Mouse (Mus musculus) heart, embryonic 15.5 days (tissue): ENCODE data around the gene Col9a1. TPM values are rescaled to one million over a fixed set of nuclear protein-coding genes. Genes with fewer than 3 reads are reported as not detected.

Experiments
- ATAC-seq: fragments of 200-750 bp; cut with Nextera tagmentation; replicated peaks from 2 replicates; pipeline ENCODE4 v1.8.0; 2017; ENCODE audit warnings: low read depth, moderate TSS enrichment; ENCODE audit not compliant: insufficient number of reproducible peaks, insufficient read depth, low FRiP score
- H3K27ac ChIP-seq: fragments of 300-500 bp; sonication (generic); 2 replicates; pipeline ENCODE4 v1.5.1; 2015; ENCODE audit warnings: mild to moderate bottlenecking, inconsistent platforms
- H3K27me3 ChIP-seq: fragments of 300-500 bp; sonication (generic); 2 replicates; pipeline ENCODE4 v1.6.1; 2015; ENCODE audit warnings: inconsistent platforms
- H3K36me3 ChIP-seq: fragments of 300-500 bp; sonication (generic); 2 replicates; pipeline ENCODE4 v1.6.1; 2015; ENCODE audit warnings: mild to moderate bottlenecking, inconsistent platforms
- H3K4me1 ChIP-seq: fragments of 300-500 bp; sonication (generic); replicated peaks from 2 replicates; pipeline ENCODE4 v1.6.1; 2015; ENCODE audit warnings: inconsistent platforms
- H3K4me2 ChIP-seq: fragments of 300-500 bp; sonication (generic); 2 replicates; pipeline ENCODE4 v1.6.1; 2015; ENCODE audit warnings: inconsistent platforms, mild to moderate bottlenecking, moderate library complexity
- H3K4me3 ChIP-seq: fragments of 300-500 bp; sonication (generic); 2 replicates; pipeline ENCODE4 v1.5.1; 2015; ENCODE audit warnings: mild to moderate bottlenecking, inconsistent platforms
- H3K9ac ChIP-seq: fragments of 300-500 bp; sonication (generic); 2 replicates; pipeline ENCODE4 v1.6.1; 2015; ENCODE audit warnings: mild to moderate bottlenecking, inconsistent platforms
- H3K9me3 ChIP-seq: fragments of 300-500 bp; sonication (generic); replicated peaks from 2 replicates; pipeline ENCODE4 v1.6.1; 2016; ENCODE audit warnings: inconsistent platforms
- WGBS: fragments of 180-500 bp; shearing (Covaris S2); methylation state at CpG from one replicate; pipeline ENCODE4 v1.1.7; 2015; ENCODE audit warnings: mixed read lengths; 5-methylcytosine and 5-hydroxymethylcytosine counted together
- polyA plus RNA-seq: library from polyadenylated mRNA; unstranded; fragments of >200 nt; fragmentation: Nextera tagmentation; extraction: Ambion mirVana; gene quantifications from 2 replicates; pipeline ENCODE4 v1.2.1, GENCODE M21; 2015

Col9a1 gene
- polyA plus RNA-seq, 1 experiment from 2014 or later: 7.6 TPM

DNA sequence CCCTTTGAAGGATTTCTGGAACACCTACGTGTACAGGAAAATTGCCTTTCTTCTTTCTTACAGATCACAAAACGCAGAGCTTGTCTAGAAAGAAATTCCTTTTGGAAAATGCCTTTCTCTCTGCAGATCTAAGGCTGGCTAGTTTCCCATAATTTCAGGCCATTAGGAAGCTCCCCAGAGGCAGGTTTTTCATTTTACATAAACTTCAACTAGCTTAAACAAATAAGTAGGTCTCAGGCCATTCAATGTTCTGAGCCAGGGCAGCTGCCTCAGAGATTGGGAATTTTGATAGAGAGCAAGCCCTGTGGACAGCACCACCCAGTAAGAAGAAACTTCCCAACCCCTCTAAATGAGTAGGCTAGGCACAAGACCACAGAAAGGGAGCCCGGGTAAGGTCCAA is 1.6 kb upstream of the Col9a1 start:
- ATAC-seq: no peak

DNA sequence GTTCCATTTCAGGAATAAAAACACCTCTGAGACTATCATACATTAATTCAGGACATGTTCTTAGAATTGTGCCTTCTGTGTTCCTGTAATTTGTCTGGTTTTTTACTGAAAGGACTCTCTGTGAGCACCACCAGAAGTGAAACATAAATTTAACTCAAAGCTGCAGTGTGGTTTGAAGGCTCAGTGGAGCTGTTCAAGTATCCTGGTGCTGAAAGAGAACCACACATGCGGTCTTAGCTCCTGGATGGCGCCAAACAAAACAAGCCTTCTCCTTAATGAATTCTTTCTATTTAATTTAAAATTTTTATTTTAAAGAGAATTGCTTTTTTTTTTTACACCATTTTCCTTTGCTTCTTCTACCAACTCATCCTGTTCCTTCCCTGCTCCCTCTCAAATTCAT is 2.4 kb downstream of the Col9a1 start:
- H3K4me2 ChIP-seq: no peak overlapping the region
- no peak overlapping the region for H3K9ac ChIP-seq
- no peak overlapping the region for H3K27ac ChIP-seq
- H3K9me3 ChIP-seq: no peaks in the 10 kb centered on the region
- no peak for ATAC-seq
- no peak overlapping the region for H3K4me3 ChIP-seq
- no peaks in the 10 kb centered on the region for H3K4me1 ChIP-seq
- H3K36me3 ChIP-seq: no peaks in the 10 kb centered on the region
- no peaks in the 10 kb centered on the region for H3K27me3 ChIP-seq
- WGBS: 62% methylated on average over 2 of the region's 2 CpGs

More for the DNA sequence above, 1.6 kb upstream of the Col9a1 start:
- no peaks in the 10 kb centered on the region for H3K4me1 ChIP-seq
- H3K36me3 ChIP-seq: no peaks in the 10 kb centered on the region
- no peak overlapping the region for H3K4me2 ChIP-seq
- no peaks in the 10 kb centered on the region for H3K27me3 ChIP-seq
- 60% methylated on average over 3 of the region's 3 CpGs for WGBS
- no peak overlapping the region for H3K4me3 ChIP-seq
- no peak overlapping the region for H3K27ac ChIP-seq
- no peak overlapping the region for H3K9ac ChIP-seq
- H3K9me3 ChIP-seq: no peaks in the 10 kb centered on the region

DNA sequence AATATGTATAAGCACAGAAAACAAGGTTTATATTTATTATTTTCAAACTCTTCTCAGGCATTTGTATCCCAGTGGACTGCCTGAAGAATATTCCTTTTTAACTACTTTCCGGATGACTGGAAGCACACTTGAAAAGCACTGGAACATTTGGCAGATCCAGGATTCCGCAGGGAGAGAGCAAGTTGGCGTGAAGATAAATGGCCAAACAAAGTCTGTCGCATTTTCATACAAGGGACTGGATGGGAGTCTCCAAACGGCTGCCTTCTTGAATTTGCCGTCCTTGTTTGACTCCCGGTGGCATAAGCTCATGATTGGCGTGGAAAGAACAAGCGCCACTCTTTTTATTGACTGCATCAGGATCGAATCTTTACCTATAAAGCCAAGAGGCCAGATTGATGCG is 7.6 kb downstream of the Col9a1 start:
- H3K27me3 ChIP-seq: no peaks in the 10 kb centered on the region
- H3K4me1 ChIP-seq: no peaks in the 10 kb centered on the region
- 80% methylated on average over 11 of the region's 11 CpGs for WGBS
- H3K4me2 ChIP-seq: no peak overlapping the region
- H3K9ac ChIP-seq: no peak overlapping the region
- no peak for ATAC-seq
- no peaks in the 10 kb centered on the region for H3K36me3 ChIP-seq
- H3K4me3 ChIP-seq: no peak overlapping the region
- H3K9me3 ChIP-seq: no peaks in the 10 kb centered on the region
- H3K27ac ChIP-seq: no peak overlapping the region

DNA sequence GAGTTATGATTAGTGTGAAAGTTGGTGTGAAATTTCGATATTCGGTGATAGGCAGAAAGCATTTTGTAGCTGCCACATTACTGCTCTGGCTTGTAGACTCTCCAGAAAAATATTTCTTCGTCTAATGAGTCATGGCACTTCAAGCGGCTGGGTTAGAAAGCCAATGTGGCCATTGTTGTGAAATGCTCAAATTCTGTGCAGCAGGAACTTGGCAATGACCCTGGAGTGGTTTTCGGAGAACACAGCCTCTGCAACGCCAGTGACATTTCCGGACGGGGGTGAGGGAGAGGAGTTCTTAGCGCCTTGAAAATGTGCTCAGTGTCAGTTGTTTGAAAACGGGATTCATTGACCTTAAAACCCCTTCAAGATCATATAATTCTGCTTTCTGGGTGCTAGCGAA is 9.6 kb downstream of the Col9a1 start:
- 71% methylated on average over 11 of the region's 11 CpGs for WGBS
- no peak overlapping the region for H3K9ac ChIP-seq
- no peak overlapping the region for H3K4me2 ChIP-seq
- no peak overlapping the region for H3K27ac ChIP-seq
- ATAC-seq: no peak
- H3K36me3 ChIP-seq: no peaks in the 10 kb centered on the region
- no peaks in the 10 kb centered on the region for H3K27me3 ChIP-seq
- H3K9me3 ChIP-seq: no peaks in the 10 kb centered on the region
- H3K4me3 ChIP-seq: no peak overlapping the region
- H3K4me1 ChIP-seq: no peaks in the 10 kb centered on the region

DNA sequence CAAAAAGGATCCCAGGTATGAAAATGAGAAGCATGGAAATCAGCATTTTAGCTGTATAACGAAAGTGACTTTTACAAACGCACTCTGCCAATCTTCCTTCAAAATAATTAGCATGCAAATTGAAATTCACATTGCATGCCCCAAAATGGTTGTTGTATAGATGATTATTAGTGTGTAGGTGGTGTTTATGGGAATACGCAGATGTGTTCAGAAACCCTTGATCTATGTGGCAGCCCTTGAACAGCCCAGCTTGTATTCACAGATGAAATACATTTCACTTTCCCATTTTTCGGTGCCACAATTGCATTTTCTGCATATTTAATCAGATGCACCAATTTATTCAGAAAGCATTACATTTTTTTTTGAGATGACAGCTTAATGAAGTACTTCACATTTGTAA is 14.3 kb downstream of the Col9a1 start:
- Histone ChIP-seq H3K9ac (no peak overlapping the region), H3K4me2 (no peak overlapping the region), H3K9me3 (no peaks in the 10 kb centered on the region), H3K36me3 (no peaks in the 10 kb centered on the region), H3K4me3 (no peak overlapping the region), H3K27me3 (no peaks in the 10 kb centered on the region), H3K4me1 (0 out of 2 replicates have a peak, but pooled peaks cover 5% of the 10 kb centered on the region), H3K27ac (no peak overlapping the region)
- WGBS: 85% methylated on average over 4 of the region's 4 CpGs
- no peak for ATAC-seq

DNA sequence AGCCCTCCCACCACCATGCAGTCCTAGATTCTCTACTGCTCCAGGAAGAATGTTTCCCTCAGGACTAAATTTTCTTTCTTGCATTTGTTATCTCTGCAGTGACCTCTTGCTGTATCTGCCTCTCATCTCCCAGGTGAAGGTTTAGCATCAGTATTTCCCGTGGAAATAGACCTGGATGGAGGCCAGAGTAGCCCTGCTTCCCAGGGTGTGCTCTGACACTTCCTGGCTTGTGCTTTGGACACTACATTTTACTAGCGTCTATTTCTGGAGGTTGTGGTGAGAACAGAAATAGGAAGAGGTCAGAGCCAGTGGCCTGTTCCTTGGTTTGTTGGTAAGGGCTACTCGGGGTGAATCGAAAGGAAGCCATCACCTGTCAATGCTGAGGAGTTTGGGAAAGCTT is 16.7 kb downstream of the Col9a1 start:
- no peak overlapping the region for H3K4me2 ChIP-seq
- ATAC-seq: no peak
- H3K9me3 ChIP-seq: no peaks in the 10 kb centered on the region
- H3K4me3 ChIP-seq: no peak overlapping the region
- no peaks in the 10 kb centered on the region for H3K36me3 ChIP-seq
- H3K27ac ChIP-seq: no peak overlapping the region
- WGBS: 33% methylated on average over 4 of the region's 4 CpGs
- H3K27me3 ChIP-seq: no peaks in the 10 kb centered on the region
- H3K4me1 ChIP-seq: 0 out of 2 replicates have a peak, but pooled peaks cover 5% of the 10 kb centered on the region
- no peak overlapping the region for H3K9ac ChIP-seq

DNA sequence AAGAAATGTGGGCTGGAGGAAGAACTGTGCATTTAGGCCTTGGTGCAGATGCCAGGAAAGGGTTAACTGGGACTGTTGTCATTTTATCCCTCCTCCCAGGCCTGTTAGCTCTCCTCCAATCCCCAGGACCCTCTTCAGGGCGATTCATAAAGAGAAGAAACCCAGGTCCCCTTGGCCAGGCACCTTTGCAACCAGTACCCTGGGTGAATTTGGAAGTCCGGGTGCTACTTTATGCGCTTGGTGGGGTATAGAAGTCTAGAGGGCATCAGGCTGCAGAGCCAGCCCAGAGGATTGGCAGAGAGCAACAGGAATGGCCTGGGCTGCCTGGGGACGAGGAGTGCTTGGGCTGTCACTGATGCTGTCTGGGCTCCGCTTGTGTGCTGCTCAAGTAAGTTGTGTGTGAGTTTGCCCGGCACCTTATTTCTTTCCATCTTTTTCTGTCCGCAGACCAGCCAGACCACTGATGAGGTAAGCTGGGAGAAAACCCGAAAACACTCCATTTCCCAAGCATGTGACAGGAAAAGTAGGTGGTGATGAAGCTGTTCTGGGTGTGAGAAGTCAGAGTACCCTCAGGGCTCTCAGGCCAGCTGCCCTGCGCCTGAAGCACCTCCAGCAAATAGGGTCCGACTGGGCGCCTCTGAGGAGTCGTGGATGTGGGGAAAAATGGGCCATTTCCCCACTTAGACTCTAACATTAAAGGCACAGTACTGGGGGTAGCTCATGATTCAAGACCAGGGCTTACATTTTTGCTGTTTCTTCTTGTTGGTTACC is 17.8 kb downstream of the Col9a1 start:
- peak overlapping the region; percentile 14 for H3K4me2 ChIP-seq

DNA sequence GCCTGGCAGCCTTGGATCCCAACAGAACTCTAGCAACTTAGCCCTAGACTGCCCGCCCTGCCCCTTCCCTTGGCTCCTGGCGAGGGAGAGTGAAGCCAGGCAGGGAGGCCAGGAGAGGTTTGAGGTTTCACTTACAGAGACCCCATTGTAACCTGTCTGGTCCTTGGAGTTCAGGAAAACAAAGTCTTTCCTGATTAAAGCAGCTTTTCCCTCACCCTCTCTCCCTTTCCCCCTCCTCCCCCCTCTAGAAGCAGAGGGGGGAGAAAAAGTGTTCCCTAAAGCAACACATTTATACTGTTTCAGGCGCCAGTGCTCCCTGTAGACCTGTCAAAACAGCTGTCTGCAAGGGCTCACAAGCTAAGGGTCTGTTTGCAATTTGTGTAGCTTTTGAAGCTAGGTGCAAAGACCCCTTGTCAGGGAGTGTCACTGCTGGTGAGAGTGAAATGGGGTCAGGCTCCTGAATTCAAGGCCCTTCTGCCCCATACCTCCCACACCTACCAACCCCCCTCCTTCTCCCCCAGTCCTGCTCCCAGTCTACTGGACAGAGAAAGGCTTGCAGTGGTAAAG is 18.6 kb downstream of the Col9a1 start:
- Histone ChIP-seq H3K4me2 (0 out of 2 replicates have a peak overlapping the region, but pooled peaks have one; percentile 14), H3K4me3 (no peak overlapping the region)

More for the DNA sequence above, 17.8 kb downstream of the Col9a1 start:
- Histone ChIP-seq H3K4me3 (no peak overlapping the region), H3K9ac (no peak overlapping the region), H3K4me1 (0 out of 2 replicates have a peak, but pooled peaks cover 5% of the 10 kb centered on the region), H3K27ac (no peak overlapping the region), H3K27me3 (no peaks in the 10 kb centered on the region), H3K36me3 (no peaks in the 10 kb centered on the region), H3K9me3 (no peaks in the 10 kb centered on the region)
- no peak for ATAC-seq
- WGBS: 37% methylated on average over 12 of the region's 12 CpGs

DNA sequence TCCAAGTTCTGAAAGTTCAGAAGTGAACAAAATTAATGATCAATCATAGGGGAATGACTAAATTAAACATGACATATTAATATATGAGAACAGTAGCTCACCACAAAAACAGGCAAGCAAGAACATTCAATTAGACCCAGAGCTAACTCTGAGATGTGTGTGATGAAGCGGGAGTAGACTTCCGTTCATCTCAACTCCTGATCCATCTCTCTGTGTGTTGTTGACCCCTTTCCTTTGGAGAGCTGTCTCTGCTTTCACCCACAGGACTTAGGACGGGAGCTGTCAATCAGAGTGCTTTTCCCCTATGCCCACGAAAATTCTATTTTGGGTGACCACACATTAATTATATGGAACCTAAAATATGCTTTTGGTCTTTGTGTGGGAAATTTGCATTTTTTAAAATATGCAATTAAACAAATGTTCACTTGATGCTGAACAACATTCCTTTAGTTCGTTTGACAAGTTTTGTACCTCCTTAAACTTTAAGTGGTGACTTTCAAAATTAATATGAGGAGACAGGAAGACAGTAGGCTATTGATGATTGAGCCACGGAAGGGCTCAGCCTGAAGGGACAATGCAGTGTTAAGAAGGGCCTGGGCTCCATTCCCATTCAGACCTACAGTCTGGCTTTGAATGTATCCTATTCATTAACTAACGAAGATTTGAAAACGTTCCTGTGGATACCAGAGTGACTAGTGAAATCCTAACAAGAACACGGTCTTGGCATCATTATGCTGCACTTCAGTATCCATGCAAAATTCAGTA is 34.4 kb downstream of the Col9a1 start:
- WGBS: 69% methylated on average over 9 of the region's 9 CpGs
- Histone ChIP-seq H3K4me3 (no peak overlapping the region), H3K9me3 (peaks cover 3% of the 10 kb centered on the region; the same call in 1 of the 2 replicates), H3K27me3 (no peaks in the 10 kb centered on the region), H3K9ac (no peak overlapping the region), H3K36me3 (no peaks in the 10 kb centered on the region), H3K4me2 (no peak overlapping the region), H3K4me1 (no peaks in the 10 kb centered on the region), H3K27ac (no peak overlapping the region)
- ATAC-seq: no peak

More for the DNA sequence above, 18.6 kb downstream of the Col9a1 start:
- no peaks in the 10 kb centered on the region for H3K36me3 ChIP-seq
- no peaks in the 10 kb centered on the region for H3K27me3 ChIP-seq
- 0 out of 2 replicates have a peak, but pooled peaks cover 5% of the 10 kb centered on the region for H3K4me1 ChIP-seq
- H3K9ac ChIP-seq: no peak overlapping the region
- 32% methylated on average over 3 of the region's 3 CpGs for WGBS
- ATAC-seq: 0 out of 2 replicates have a peak, but pooled peaks have one; percentile 22
- H3K27ac ChIP-seq: no peak overlapping the region
- no peaks in the 10 kb centered on the region for H3K9me3 ChIP-seq

DNA sequence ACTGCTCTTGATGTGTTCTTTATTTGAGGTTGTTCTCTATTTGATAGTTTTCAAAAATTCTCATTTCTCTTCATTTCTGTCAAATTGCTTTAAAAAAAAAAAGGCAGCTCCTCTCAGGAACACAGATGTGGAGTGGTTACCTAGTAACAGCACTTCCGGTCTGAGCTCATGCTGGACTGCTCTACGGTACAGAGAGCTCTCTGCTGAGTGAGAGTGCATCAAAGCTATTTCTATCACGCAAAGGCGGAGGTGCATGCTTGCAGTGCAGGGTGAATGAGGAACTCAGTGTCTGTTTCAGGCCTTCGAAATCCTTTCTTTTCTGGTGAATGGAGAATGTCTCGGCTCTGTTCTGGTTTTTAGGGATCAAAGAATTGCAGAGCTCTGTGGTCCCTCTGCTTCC is 41.6 kb downstream of the Col9a1 start:
- ATAC-seq: no peak
- H3K9me3 ChIP-seq: no peaks in the 10 kb centered on the region
- 37% methylated on average over 6 of the region's 6 CpGs for WGBS
- H3K4me1 ChIP-seq: no peaks in the 10 kb centered on the region
- H3K27me3 ChIP-seq: no peaks in the 10 kb centered on the region
- H3K36me3 ChIP-seq: no peaks in the 10 kb centered on the region
- no peak overlapping the region for H3K27ac ChIP-seq
- H3K9ac ChIP-seq: no peak overlapping the region
- H3K4me2 ChIP-seq: no peak overlapping the region
- no peak overlapping the region for H3K4me3 ChIP-seq

DNA sequence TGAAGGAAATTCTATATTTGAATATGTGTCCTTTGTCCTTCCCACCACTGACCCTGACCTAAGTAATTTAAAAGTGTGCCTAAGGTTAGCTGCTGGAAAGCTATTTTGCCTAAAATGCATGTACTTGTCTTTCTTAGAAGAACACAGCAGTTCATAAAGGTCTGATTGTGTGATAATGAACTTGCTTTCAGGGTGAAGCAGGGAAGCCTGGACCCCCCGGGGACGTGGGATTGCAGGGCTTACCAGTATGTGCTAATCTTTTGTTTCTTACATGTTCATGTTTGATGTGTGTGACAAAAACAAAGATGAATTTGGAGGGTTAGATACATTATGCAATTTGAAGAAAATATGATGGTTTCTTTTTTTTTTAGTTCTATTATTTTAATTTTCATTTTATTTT is 44.8 kb downstream of the Col9a1 start:
- Histone ChIP-seq H3K27ac (no peak overlapping the region), H3K4me1 (peaks cover 6% of the 10 kb centered on the region), H3K27me3 (no peaks in the 10 kb centered on the region), H3K9me3 (no peaks in the 10 kb centered on the region), H3K4me3 (no peak overlapping the region), H3K36me3 (no peaks in the 10 kb centered on the region), H3K9ac (no peak overlapping the region), H3K4me2 (no peak overlapping the region)
- ATAC-seq: no peak
- WGBS: 86% methylated on average over 2 of the region's 2 CpGs
